Mouse (Mus musculus) frontal cortex, postnatal 25 days (tissue): Measurements from ENCODE around the gene Rgl1.
"Not testable (repeated sequence)": the region's sequence is repeated elsewhere in the genome, so short reads cannot be mapped to it uniquely, and the experiment has no call there.

ENCODE experiments used
- DNase-seq, 2 experiments: peaks; one replicate each; pipeline ENCODE4 v3.0.0; 2022; ENCODE audit warnings: low spot score in 2 of 2

The Rgl1 gene

DNA sequence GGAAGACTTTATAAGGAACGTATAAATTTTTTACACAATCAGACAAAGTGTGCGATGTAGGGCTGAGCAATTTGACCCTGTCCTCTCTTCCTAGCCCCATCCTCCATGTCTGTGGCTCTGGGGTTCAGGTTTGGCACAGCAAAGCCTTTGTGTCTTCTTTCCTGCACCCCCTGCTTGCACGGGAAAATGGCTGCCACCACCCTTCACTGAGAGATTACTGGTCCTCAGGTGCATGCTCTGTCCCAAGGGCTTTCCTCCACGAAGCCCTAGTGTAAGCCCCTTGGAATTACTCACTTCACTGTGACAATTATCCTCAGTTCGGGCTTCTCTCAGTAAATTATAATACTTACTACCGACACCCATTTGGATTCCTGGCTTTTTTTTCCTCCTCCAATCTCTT lies 109.5 kb downstream of the Rgl1 start:
- DNase-seq = no peak

GRCm38 (mm10) chr1:152654851-152655250 lies 111.3 kb downstream of the Rgl1 start:
- no peak for DNase-seq

- no peak for DNase-seq
Observed at GRCm38 (mm10) chr1:152651495-152651874, 114.7 kb downstream of the Rgl1 start.

DNA sequence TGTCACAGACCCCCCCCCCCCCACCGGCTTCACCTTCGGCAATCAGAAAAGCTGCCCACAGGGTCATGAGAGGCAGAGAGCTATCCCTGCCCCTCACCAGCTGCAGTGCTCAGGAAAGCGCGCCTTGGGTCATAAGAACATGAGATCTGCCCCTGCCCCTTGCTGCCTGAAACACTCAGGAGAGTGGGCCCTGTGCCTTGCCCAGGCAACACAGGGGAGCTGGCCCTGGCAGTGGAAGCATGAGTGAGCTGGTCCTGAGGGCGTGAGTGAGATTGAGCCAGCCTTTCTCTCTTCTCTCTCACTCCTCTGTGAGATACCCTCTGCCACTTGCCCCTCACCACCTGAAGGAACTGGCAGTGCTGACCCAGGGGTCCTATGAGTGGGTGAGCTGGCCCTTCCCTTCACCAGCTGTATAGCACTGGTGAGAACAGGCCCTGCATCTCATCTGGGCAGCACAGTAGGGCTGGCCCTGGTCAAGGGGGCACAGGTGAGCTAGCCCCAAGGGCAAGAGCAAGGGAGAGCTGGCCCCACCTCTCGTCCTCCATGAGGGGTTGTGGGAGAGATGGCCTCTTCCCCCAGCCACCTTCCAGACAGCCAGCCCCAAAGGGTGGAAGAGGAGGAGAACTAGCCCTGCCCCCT lies 115.2 kb downstream of the Rgl1 start:
- no peak for DNase-seq

- no peak for DNase-seq
Observed at GRCm38 (mm10) chr1:152648052-152648451, 118.1 kb downstream of the Rgl1 start.

DNA sequence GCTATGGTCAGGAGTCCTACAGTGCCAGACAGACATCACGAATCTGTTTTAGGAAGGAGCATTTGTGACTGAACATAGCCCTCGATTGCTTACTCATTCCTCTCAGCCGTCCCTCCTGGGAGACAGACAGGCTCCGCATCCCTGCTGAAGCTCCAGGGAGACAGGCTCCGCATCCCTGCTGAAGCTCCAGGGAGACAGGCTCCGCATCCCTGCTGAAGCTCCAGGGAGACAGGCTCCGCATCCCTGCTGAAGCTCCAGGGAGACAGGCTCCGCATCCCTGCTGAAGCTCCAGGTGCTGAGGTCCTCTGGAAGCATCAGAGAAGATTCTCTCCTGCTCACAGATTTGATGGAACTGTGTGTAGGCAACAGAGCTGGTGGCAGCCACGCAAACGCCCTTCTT lies 123.9 kb downstream of the Rgl1 start:
- DNase-seq = not testable (repeated sequence)

GRCm38 (mm10) chr1:152640195-152640981 lies 125.8 kb downstream of the Rgl1 start:
- DNase-seq = peak in 1 of 2 experiments; percentile 22

GRCm38 (mm10) chr1:152639344-152639743 lies 126.8 kb downstream of the Rgl1 start:
- no peak for DNase-seq

- DNase-seq = no peak
Observed at GRCm38 (mm10) chr1:152634638-152635037, 131.5 kb downstream of the Rgl1 start.

DNA sequence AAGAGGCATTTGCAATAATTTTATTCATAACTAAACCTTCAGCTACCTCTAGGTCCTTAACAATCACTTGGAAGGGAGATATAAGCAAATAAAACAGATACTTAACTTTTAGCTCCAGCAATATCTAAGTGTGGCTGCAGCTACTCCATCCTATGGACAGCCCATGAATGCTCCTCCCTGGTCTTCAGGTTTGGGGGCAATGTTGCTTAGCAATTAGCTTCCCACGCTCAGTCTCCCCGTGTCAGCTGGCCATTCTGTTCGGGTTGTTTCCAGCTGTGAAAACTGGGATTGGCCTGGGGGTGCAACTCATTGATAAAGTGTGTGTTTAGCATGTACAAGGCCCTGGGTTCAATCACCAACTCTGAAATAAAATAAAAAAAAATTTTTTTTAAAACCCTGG lies 136.4 kb downstream of the Rgl1 start:
- no peak for DNase-seq

DNA sequence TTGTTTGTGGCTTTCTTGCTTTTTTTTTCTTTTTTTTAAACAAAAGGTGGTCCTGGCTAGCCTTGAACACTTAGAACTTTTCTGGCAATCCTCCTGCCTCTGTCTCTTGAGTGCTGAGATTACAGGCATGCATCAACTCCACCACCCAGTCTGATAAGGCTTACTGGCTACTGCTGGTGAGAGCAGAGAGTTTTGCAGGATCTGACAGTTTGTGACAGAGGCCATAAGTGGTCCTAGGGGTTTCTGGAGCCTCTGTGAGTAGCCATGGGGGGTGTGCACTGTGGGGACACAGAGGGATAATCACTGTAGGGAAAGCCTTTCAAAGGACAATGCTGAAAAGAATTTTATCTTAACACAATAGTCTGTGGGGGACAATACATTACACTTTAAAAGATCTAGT lies 140.5 kb downstream of the Rgl1 start:
- DNase-seq = no peak

- DNase-seq = peak in 1 of 2 experiments; percentile 40
Observed at GRCm38 (mm10) chr1:152624644-152625454, 141.3 kb downstream of the Rgl1 start.

GRCm38 (mm10) chr1:152623375-152624270 lies 142.5 kb downstream of the Rgl1 start:
- DNase-seq = no peak

GRCm38 (mm10) chr1:152622765-152623211 lies 143.4 kb downstream of the Rgl1 start:
- DNase-seq = no peak

- no peak for DNase-seq
Observed at GRCm38 (mm10) chr1:152621624-152622023, 144.5 kb downstream of the Rgl1 start.

DNA sequence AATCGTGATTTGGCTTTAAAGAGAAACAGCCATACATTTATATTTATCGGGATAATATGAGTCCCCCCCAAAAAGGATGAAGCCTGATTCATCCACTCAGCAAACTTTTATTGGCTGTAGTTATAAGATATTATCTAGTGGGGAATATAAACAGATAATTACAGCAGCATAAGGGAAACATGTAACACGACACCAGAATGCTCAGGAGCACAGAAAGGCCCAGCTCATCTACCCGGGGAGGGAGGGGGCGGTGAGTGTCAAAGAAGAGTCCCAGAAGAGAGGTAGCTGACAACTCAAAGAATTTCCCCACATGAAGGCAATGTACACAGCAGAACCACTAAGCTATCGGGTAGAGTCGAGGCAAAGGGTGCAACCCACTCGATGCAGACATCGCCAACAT lies 146.8 kb downstream of the Rgl1 start:
- DNase-seq = no peak

DNA sequence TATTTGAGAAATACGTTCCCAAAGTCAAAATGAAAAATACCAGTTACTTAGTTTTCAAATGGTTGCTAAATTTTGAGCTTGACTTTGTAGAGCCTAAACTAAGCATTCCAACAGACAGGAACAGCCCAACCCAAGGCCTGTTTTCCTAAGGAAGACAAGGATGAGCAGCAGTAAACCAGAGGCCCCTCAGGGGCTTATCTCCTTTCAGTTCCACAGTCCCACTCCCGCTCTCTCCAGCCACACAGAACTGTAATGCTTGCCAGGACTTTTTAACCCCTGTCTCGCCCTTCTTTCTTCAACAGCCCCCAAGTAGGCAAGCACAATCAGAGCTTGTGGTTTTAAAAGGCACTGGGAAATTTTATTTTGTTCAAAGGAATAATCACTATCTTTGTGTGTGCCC lies 147.3 kb downstream of the Rgl1 start:
- no peak for DNase-seq

DNA sequence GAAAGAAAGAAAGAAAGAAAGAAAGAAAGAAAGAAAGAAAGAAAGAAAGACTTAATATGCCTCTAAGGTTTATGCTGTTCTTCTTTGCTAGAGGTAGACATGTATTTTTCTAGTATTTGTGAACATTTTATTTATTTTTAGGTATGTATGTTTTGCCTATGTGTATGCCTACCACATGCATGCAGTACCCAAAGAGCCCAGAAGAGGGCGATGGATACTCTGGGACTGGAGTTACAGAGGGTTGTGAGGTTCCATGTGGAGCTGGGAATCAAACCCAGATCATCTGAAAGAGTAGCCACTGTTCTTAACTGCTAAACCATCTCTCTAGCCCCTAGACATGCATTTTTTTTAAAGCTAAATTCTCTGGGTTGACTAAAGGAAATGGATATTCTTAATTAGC lies 147.8 kb downstream of the Rgl1 start:
- DNase-seq = no peak

- no peak for DNase-seq
Observed at GRCm38 (mm10) chr1:152617745-152618342, 148.3 kb downstream of the Rgl1 start.

GRCm38 (mm10) chr1:152616777-152617057 lies 149.4 kb downstream of the Rgl1 start:
- no peak for DNase-seq
